8 mouse cellular contexts compared by ENCODE assay signal in genomic region chr2:164856309-164857100, GRCm38 (mm10). TPM values are rescaled to one million over a fixed set of nuclear protein-coding genes. Genes with fewer than 3 reads are reported as not detected.
DNase-seq lines count a peak whose midpoint lies in the region; ATAC-seq lines count a peak whose summit lies in the region.

No protein-coding gene starts in this region.

- peak overlapping the region; percentile 56 for H3K4me3 ChIP-seq in kidney, embryonic 14.5 days (ENCODE audit: low read length)
- peak overlapping the region; percentile 57 for H3K4me3 ChIP-seq in heart, embryonic 12.5 days
- peak overlapping the region; percentile 45 for H3K4me3 ChIP-seq in liver, embryonic 12.5 days
- peak overlapping the region; percentile 39 for H3K4me3 ChIP-seq in neural tube, embryonic 14.5 days (ENCODE audit: low read depth, low read length)

- 0 out of 2 replicates have a peak, but pooled peaks have one; percentile 18 for ATAC-seq in kidney, embryonic 14.5 days (ENCODE audit: low FRiP score, low TSS enrichment)
- peak; percentile 27; the same call in 1 of the 2 replicates for ATAC-seq in heart, embryonic 12.5 days (ENCODE audit: insufficient number of reproducible peaks, low FRiP score)
- ATAC-seq in liver, embryonic 12.5 days: no peak
- peak; percentile 42; the same call in 1 of the 2 replicates for ATAC-seq in neural tube, embryonic 14.5 days (ENCODE audit: low read depth)

- no peaks in the 10 kb centered on the region for H3K36me3 ChIP-seq in kidney, embryonic 14.5 days (ENCODE audit: control insufficient read depth, insufficient read depth, low read length)
- H3K36me3 ChIP-seq in heart, embryonic 12.5 days: no peaks in the 10 kb centered on the region
- H3K36me3 ChIP-seq in liver, embryonic 12.5 days: no peaks in the 10 kb centered on the region
- no peaks in the 10 kb centered on the region for H3K36me3 ChIP-seq in neural tube, embryonic 14.5 days (ENCODE audit: control insufficient read depth, insufficient read depth, low read length)

- H3K27me3 ChIP-seq in kidney, embryonic 14.5 days (ENCODE audit: control insufficient read depth, insufficient read depth, low read length): peaks cover 24% of the 10 kb centered on the region
- H3K27me3 ChIP-seq in heart, embryonic 12.5 days (replicated peaks): peaks cover 71% of the 10 kb centered on the region
- peaks cover 85% of the 10 kb centered on the region for H3K27me3 ChIP-seq in liver, embryonic 12.5 days (replicated peaks)
- H3K27me3 ChIP-seq in neural tube, embryonic 14.5 days (ENCODE audit: control insufficient read depth, insufficient read depth, low read length): peaks cover 3% of the 10 kb centered on the region; the same call in 1 of the 2 replicates

- H3K27ac ChIP-seq in kidney, embryonic 14.5 days (ENCODE audit: low read depth, low read length): no peak overlapping the region
- H3K27ac ChIP-seq in heart, embryonic 12.5 days (ENCODE audit: poor library complexity, severe bottlenecking): no peak overlapping the region
- H3K27ac ChIP-seq in liver, embryonic 12.5 days: no peak overlapping the region
- H3K27ac ChIP-seq in neural tube, embryonic 14.5 days (ENCODE audit: low read depth, low read length): 0 out of 2 replicates have a peak overlapping the region, but pooled peaks have one; percentile 8

- peaks cover 39% of the 10 kb centered on the region for H3K4me1 ChIP-seq in kidney, embryonic 14.5 days (ENCODE audit: control insufficient read depth, insufficient read depth, low read length)
- peaks cover 27% of the 10 kb centered on the region for H3K4me1 ChIP-seq in heart, embryonic 12.5 days (replicated peaks)
- H3K4me1 ChIP-seq in liver, embryonic 12.5 days: peaks cover 32% of the 10 kb centered on the region
- peaks cover 12% of the 10 kb centered on the region; the same call in 1 of the 2 replicates for H3K4me1 ChIP-seq in neural tube, embryonic 14.5 days (ENCODE audit: control insufficient read depth, insufficient read depth, low read length)

- H3K9me3 ChIP-seq in kidney, embryonic 14.5 days (ENCODE audit: control insufficient read depth, low read length): no peaks in the 10 kb centered on the region
- H3K9me3 ChIP-seq in heart, embryonic 12.5 days (replicated peaks): no peaks in the 10 kb centered on the region
- H3K9me3 ChIP-seq in liver, embryonic 12.5 days (replicated peaks): no peaks in the 10 kb centered on the region
- no peaks in the 10 kb centered on the region for H3K9me3 ChIP-seq in neural tube, embryonic 14.5 days (ENCODE audit: control insufficient read depth, low read length)

- peak overlapping the region; percentile 52 for H3K9ac ChIP-seq in kidney, embryonic 14.5 days (ENCODE audit: low read depth, low read length)
- H3K9ac ChIP-seq in heart, embryonic 12.5 days: peak overlapping the region; percentile 68
- H3K9ac ChIP-seq in liver, embryonic 12.5 days: no peak overlapping the region
- H3K9ac ChIP-seq in neural tube, embryonic 14.5 days (replicated peaks; ENCODE audit: low read depth, low read length): peak overlapping the region; percentile 17; the same call in 1 of the 2 replicates

- H3K4me2 ChIP-seq in kidney, embryonic 14.5 days (replicated peaks; ENCODE audit: low read depth, low read length): peak overlapping the region; percentile 92
- peak overlapping the region; percentile 98 for H3K4me2 ChIP-seq in heart, embryonic 12.5 days
- H3K4me2 ChIP-seq in liver, embryonic 12.5 days: peak overlapping the region; percentile 70
- peak overlapping the region; percentile 89 for H3K4me2 ChIP-seq in neural tube, embryonic 14.5 days (ENCODE audit: low read depth, low read length)

- under 1% methylated on average over 42 of the region's 42 CpGs for WGBS in kidney, embryonic 14.5 days
- WGBS in heart, embryonic 12.5 days: 1% methylated on average over 42 of the region's 42 CpGs
- WGBS in liver, embryonic 12.5 days (ENCODE audit: insufficient replicate concordance): 2% methylated on average over 42 of the region's 42 CpGs
- 1% methylated on average over 42 of the region's 42 CpGs for WGBS in neural tube, embryonic 14.5 days

- DNase-seq in kidney, adult 18-20 months: no peak
- DNase-seq in ZHBTc4 (ENCODE audit: low read depth, low spot score): peak; percentile 86
- DNase-seq in right cerebral cortex, adult 2 months (ENCODE audit: low spot score in 2 of 2): no peak
- no peak for DNase-seq in gastrocnemius, adult 18-20 months (ENCODE audit: low spot score)

RNA-seq across cellular contexts. Expression of gene Pltp, which starts 1.0 kb away (rescaled TPM):
- 25.7 and 34.6 TPM in 2 replicates for polyA plus RNA-seq in kidney, embryonic 14.5 days (2014; fragmentation: Nextera tagmentation; extraction: Ambion mirVana)
- 9.7 and 9.9 TPM in 2 replicates for polyA plus RNA-seq in heart, embryonic 12.5 days (2016; fragmentation: Nextera tagmentation; extraction: Ambion mirVana)
- polyA plus RNA-seq in liver, embryonic 12.5 days (2016; fragmentation: Nextera tagmentation; extraction: Ambion mirVana): 8.4 and 8.7 TPM in 2 replicates
- polyA plus RNA-seq in neural tube, embryonic 14.5 days (2014; fragmentation: Nextera tagmentation; extraction: Ambion mirVana): 59.0 and 136 TPM in 2 replicates
- total RNA-seq in gastrocnemius, adult 18-20 months (2021): 10 to 100 TPM; 12.5 to 21.8 TPM

RNA-seq across cellular contexts. Expression of gene Pcif1, which starts 22.6 kb away (rescaled TPM):
- 68.9 and 72.9 TPM in 2 replicates for polyA plus RNA-seq in kidney, embryonic 14.5 days (2014; fragmentation: Nextera tagmentation; extraction: Ambion mirVana)
- polyA plus RNA-seq in heart, embryonic 12.5 days (2016; fragmentation: Nextera tagmentation; extraction: Ambion mirVana): 52.1 and 53.1 TPM in 2 replicates
- polyA plus RNA-seq in liver, embryonic 12.5 days (2016; fragmentation: Nextera tagmentation; extraction: Ambion mirVana): 48.6 and 51.5 TPM in 2 replicates
- 78.0 and 82.1 TPM in 2 replicates for polyA plus RNA-seq in neural tube, embryonic 14.5 days (2014; fragmentation: Nextera tagmentation; extraction: Ambion mirVana)
- total RNA-seq in gastrocnemius, adult 18-20 months (2021): 10 to 100 TPM; 26.3 to 28.6 TPM

RNA-seq across cellular contexts. Expression of gene Neurl2, which starts 23.2 kb away (rescaled TPM):
- polyA plus RNA-seq in kidney, embryonic 14.5 days (2014; fragmentation: Nextera tagmentation; extraction: Ambion mirVana): 6.0 and 6.6 TPM in 2 replicates
- polyA plus RNA-seq in heart, embryonic 12.5 days (2016; fragmentation: Nextera tagmentation; extraction: Ambion mirVana): 45.0 and 45.5 TPM in 2 replicates
- 2.1 and 2.2 TPM in 2 replicates for polyA plus RNA-seq in liver, embryonic 12.5 days (2016; fragmentation: Nextera tagmentation; extraction: Ambion mirVana)
- 5.8 and 7.2 TPM in 2 replicates for polyA plus RNA-seq in neural tube, embryonic 14.5 days (2014; fragmentation: Nextera tagmentation; extraction: Ambion mirVana)
- total RNA-seq in gastrocnemius, adult 18-20 months (2021): 10 to 100 TPM; 37.2 to 41.0 TPM

RNA-seq across cellular contexts. Expression of gene Ctsa, which starts 23.8 kb away (rescaled TPM):
- polyA plus RNA-seq in kidney, embryonic 14.5 days (2014; fragmentation: Nextera tagmentation; extraction: Ambion mirVana): 122 and 135 TPM in 2 replicates
- 169 and 175 TPM in 2 replicates for polyA plus RNA-seq in heart, embryonic 12.5 days (2016; fragmentation: Nextera tagmentation; extraction: Ambion mirVana)
- polyA plus RNA-seq in liver, embryonic 12.5 days (2016; fragmentation: Nextera tagmentation; extraction: Ambion mirVana): 66.7 and 69.3 TPM in 2 replicates
- polyA plus RNA-seq in neural tube, embryonic 14.5 days (2014; fragmentation: Nextera tagmentation; extraction: Ambion mirVana): 81.2 and 102 TPM in 2 replicates
- total RNA-seq in gastrocnemius, adult 18-20 months (2021): 10 to 100 TPM; 51.3 to 55.9 TPM

RNA-seq across cellular contexts. Expression of gene Spata25, which starts 28.2 kb away (rescaled TPM):
- not detected in 2 replicates for polyA plus RNA-seq in kidney, embryonic 14.5 days (2014; fragmentation: Nextera tagmentation; extraction: Ambion mirVana)
- not detected in 2 replicates for polyA plus RNA-seq in heart, embryonic 12.5 days (2016; fragmentation: Nextera tagmentation; extraction: Ambion mirVana)
- not detected in 2 replicates for polyA plus RNA-seq in liver, embryonic 12.5 days (2016; fragmentation: Nextera tagmentation; extraction: Ambion mirVana)
- polyA plus RNA-seq in neural tube, embryonic 14.5 days (2014; fragmentation: Nextera tagmentation; extraction: Ambion mirVana): 0.27 TPM in 1 of 2 replicates, not detected in the other
- not detected for total RNA-seq in gastrocnemius, adult 18-20 months (2021)
